Mouse (Mus musculus) left cerebral cortex, postnatal 14 days (tissue): Measurements from ENCODE around the gene Gm5767. TPM values are rescaled to one million over a fixed set of nuclear protein-coding genes. Genes with fewer than 3 reads are reported as not detected.

Source experiments
- DNase-seq, 2 experiments: peaks; one replicate each; pipeline ENCODE4 v3.0.0; 2021 to 2022; ENCODE audit warnings: low spot score in 2 of 2, mixed read lengths in 1 of 2
- intact Hi-C: fragments of 180-260 bp; cut with DNase I; formaldehyde crosslinking; loops from one replicate; pipeline ENCODE4 v1.15.1; 2025
- long read RNA-seq, 2 experiments: library from polyadenylated mRNA; stranded (forward); transcript quantifications; one replicate each; pipeline ENCODE4 v2.0.0; 2021
- total RNA-seq, 2 experiments: library from RNA; stranded (reverse); gene quantifications; 2 replicates each; pipeline ENCODE4 v1.2.3; 2021

The Gm5767 gene
- not detected for total RNA-seq
- long read RNA-seq, experiment 1, result 0 reads
- long read RNA-seq, experiment 2, result 0 reads

- intact Hi-C loops, result no loop called here
- no peak for DNase-seq
Observed at GRCm38 (mm10) chr16:8680470-8680869, at the start of gene Gm5767. Gene Gm5767 (plus strand): TSS chr16:8680770.

- no peak for DNase-seq
- intact Hi-C loops, result loop anchor here (5.0 kb wide), 1 partner anchor 139 kb away; no protein-coding TSS in a partner anchor
Observed at GRCm38 (mm10) chr16:8631428-8631827, 49.1 kb upstream of the Gm5767 start.

- DNase-seq, result no peak
- intact Hi-C loops, result no loop called here
Observed at GRCm38 (mm10) chr16:8636867-8637216, 43.7 kb upstream of the Gm5767 start.

GRCm38 (mm10) chr16:8637217-8638051 is 43.1 kb upstream of the Gm5767 start, which contains the start of the genes Pmm2 and Tmem186:
Gene Pmm2 (plus strand): TSS chr16:8637674.
Gene Tmem186 (minus strand): TSS chr16:8637712.
- intact Hi-C loops, result no loop called here
- peak; percentile 85 to 94 for DNase-seq

GRCm38 (mm10) chr16:8638131-8638530 is 42.4 kb upstream of the Gm5767 start:
- intact Hi-C loops, result no loop called here
- DNase-seq, result no peak

GRCm38 (mm10) chr16:8639466-8640191 is 40.9 kb upstream of the Gm5767 start:
- intact Hi-C loops, result no loop called here
- no peak for DNase-seq

- peak; percentile 52 to 63 for DNase-seq
- intact Hi-C loops, result no loop called here
Observed at GRCm38 (mm10) chr16:8643855-8644254, 36.7 kb upstream of the Gm5767 start.

GRCm38 (mm10) chr16:8645546-8645945 is 35.0 kb upstream of the Gm5767 start:
- no peak for DNase-seq
- intact Hi-C loops, result no loop called here

- DNase-seq, result no peak
- intact Hi-C loops, result no loop called here
Observed at GRCm38 (mm10) chr16:8650007-8650406, 30.6 kb upstream of the Gm5767 start.

- intact Hi-C loops, result no loop called here
- DNase-seq, result no peak
Observed at GRCm38 (mm10) chr16:8655108-8655507, 25.5 kb upstream of the Gm5767 start.

- no peak for DNase-seq
- intact Hi-C loops, result no loop called here
Observed at GRCm38 (mm10) chr16:8655599-8655998, 25.0 kb upstream of the Gm5767 start.

GRCm38 (mm10) chr16:8656256-8656655 is 24.3 kb upstream of the Gm5767 start:
- DNase-seq, result no peak
- intact Hi-C loops, result no loop called here

- DNase-seq, result no peak
- intact Hi-C loops, result no loop called here
Observed at GRCm38 (mm10) chr16:8658349-8658748, 22.2 kb upstream of the Gm5767 start.

GRCm38 (mm10) chr16:8658764-8659163 is 21.8 kb upstream of the Gm5767 start:
- intact Hi-C loops, result no loop called here
- no peak for DNase-seq

GRCm38 (mm10) chr16:8663022-8663421 is 17.5 kb upstream of the Gm5767 start:
- no peak for DNase-seq
- intact Hi-C loops, result no loop called here

- no peak for DNase-seq
- intact Hi-C loops, result no loop called here
Observed at GRCm38 (mm10) chr16:8663606-8664539, 16.7 kb upstream of the Gm5767 start.

- intact Hi-C loops, result no loop called here
- no peak for DNase-seq
Observed at GRCm38 (mm10) chr16:8665367-8665766, 15.2 kb upstream of the Gm5767 start.

- no peak for DNase-seq
- intact Hi-C loops, result no loop called here
Observed at GRCm38 (mm10) chr16:8666452-8666851, 14.1 kb upstream of the Gm5767 start.

- intact Hi-C loops, result no loop called here
- no peak for DNase-seq
Observed at GRCm38 (mm10) chr16:8667261-8667660, 13.3 kb upstream of the Gm5767 start.

GRCm38 (mm10) chr16:8667814-8668213 is 12.8 kb upstream of the Gm5767 start:
- DNase-seq, result no peak
- intact Hi-C loops, result no loop called here
